Mouse (Mus musculus) heart, embryonic 14.5 days (tissue): Measurements from ENCODE around the gene Scn11a. TPM values are rescaled to one million over a fixed set of nuclear protein-coding genes. Genes with fewer than 3 reads are reported as not detected.

Experiments used
- ATAC-seq: fragments of 200-750 bp; cut with Nextera tagmentation; 2 replicates; pipeline ENCODE4 v1.8.0; 2017; ENCODE audit warnings: low read depth, moderate TSS enrichment; ENCODE audit not compliant: insufficient number of reproducible peaks, insufficient read depth, low FRiP score
- H3K27ac ChIP-seq, 2 experiments: fragments of 200-500 bp in 1 of 2; fragments of 300-500 bp in 1 of 2; sonication (generic) in 1 of 2; replicated peaks in 1 of 2; 2 replicates each; pipeline ENCODE4 v1.5.1; 2012 to 2014; ENCODE audit warnings: low read depth in 2 of 2, low read length in 2 of 2, control low read depth in 1 of 2, mild to moderate bottlenecking in 1 of 2, mixed read lengths in 1 of 2; ENCODE audit not compliant: control insufficient read depth in 1 of 2, insufficient read depth in 1 of 2
- H3K27me3 ChIP-seq: fragments of 300-500 bp; sonication (generic); 2 replicates; pipeline ENCODE4 v1.6.1; 2014; ENCODE audit warnings: mild to moderate bottlenecking, low read length, control low read depth; ENCODE audit not compliant: control insufficient read depth, insufficient read depth
- H3K36me3 ChIP-seq: fragments of 300-500 bp; sonication (generic); 2 replicates; pipeline ENCODE4 v1.6.1; 2014; ENCODE audit warnings: mild to moderate bottlenecking, control low read depth, low read length, mixed read lengths; ENCODE audit not compliant: control insufficient read depth, insufficient read depth
- H3K4me1 ChIP-seq, 2 experiments: fragments of 200-500 bp in 1 of 2; fragments of 300-500 bp in 1 of 2; sonication (generic) in 1 of 2; 2 replicates each; pipeline ENCODE4 v1.6.1; 2012 to 2014; ENCODE audit warnings: low read length in 2 of 2, control low read depth in 1 of 2, mixed read lengths in 1 of 2; ENCODE audit not compliant: control insufficient read depth in 2 of 2, insufficient read depth in 2 of 2
- H3K4me2 ChIP-seq: fragments of 300-500 bp; sonication (generic); 2 replicates; pipeline ENCODE4 v1.6.1; 2014; ENCODE audit warnings: mild to moderate bottlenecking, low read length
- H3K4me3 ChIP-seq, 2 experiments: fragments of 200-500 bp in 1 of 2; fragments of 300-500 bp in 1 of 2; sonication (generic) in 1 of 2; 2 replicates each; pipeline ENCODE4 v1.5.1; 2012 to 2014; ENCODE audit warnings: low read length in 2 of 2, mild to moderate bottlenecking in 2 of 2, control low read depth in 1 of 2, low read depth in 1 of 2, moderate library complexity in 1 of 2; ENCODE audit not compliant: control insufficient read depth in 1 of 2, insufficient read depth in 1 of 2
- H3K9ac ChIP-seq: fragments of 300-500 bp; sonication (generic); 2 replicates; pipeline ENCODE4 v1.6.1; 2014; ENCODE audit warnings: mild to moderate bottlenecking, low read length
- H3K9me3 ChIP-seq: fragments of 300-500 bp; sonication (generic); 2 replicates; pipeline ENCODE4 v1.6.1; 2016; ENCODE audit warnings: low read length, control low read depth; ENCODE audit not compliant: control insufficient read depth
- WGBS: fragments of 180-500 bp; shearing (Covaris S2); extraction: QIAGEN DNeasy Blood & Tissue Kit; methylation state at CpG from one replicate; pipeline ENCODE4 v1.1.7; 2014; 5-methylcytosine and 5-hydroxymethylcytosine counted together
- polyA plus RNA-seq: library from polyadenylated mRNA; unstranded; fragments of >200 nt; fragmentation: Nextera tagmentation; extraction: Ambion mirVana; gene quantifications from 2 replicates; pipeline ENCODE4 v1.2.1, GENCODE M21; 2014

Scn11a gene
- polyA plus RNA-seq, 1 experiment from 2014 or later, result not detected

- H3K4me3 ChIP-seq, result no peak overlapping the region
- peak overlapping the region; percentile 60 to 75; a peak in 3 of 4 replicates for H3K27ac ChIP-seq
- 54% methylated on average over 15 of the region's 15 CpGs for WGBS
- no peaks in the 10 kb centered on the region for H3K36me3 ChIP-seq
- H3K9ac ChIP-seq, result no peak overlapping the region
- no peaks in the 10 kb centered on the region for H3K27me3 ChIP-seq
- no peaks in the 10 kb centered on the region for H3K9me3 ChIP-seq
- peaks cover 16 to 18% of the 10 kb centered on the region in 2 experiments for H3K4me1 ChIP-seq
- H3K4me2 ChIP-seq, result no peak overlapping the region
- ATAC-seq, result no peak
Measured at GRCm38 (mm10) chr9:119795254-119795912, 29.9 kb downstream of the Scn11a start.

DNA sequence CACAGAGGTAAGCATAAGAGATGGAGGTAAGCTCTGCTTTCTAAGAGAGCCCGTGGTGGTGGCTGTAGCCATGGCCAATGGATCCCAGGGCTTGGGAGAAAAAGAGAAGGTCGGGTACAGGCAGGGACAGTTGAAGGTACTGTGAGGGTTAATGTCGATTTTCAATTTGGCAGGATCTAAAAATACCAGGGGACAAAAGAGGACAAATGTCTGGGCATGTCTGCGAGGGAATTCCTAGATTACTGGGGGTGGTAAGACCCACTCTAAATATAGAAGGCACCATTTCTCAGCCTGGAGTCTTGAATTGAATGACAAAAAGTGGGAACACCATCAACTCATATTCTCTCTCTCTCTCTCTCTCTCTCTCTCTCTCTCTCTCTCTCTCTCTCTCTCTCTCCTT, 30.8 kb downstream of the Scn11a start:
- Histone ChIP-seq H3K4me3 (no peak overlapping the region), H3K27ac (peak overlapping the region; percentile 60 to 75), H3K9ac (no peak overlapping the region), H3K9me3 (no peaks in the 10 kb centered on the region), H3K4me1 (peaks cover 16 to 18% of the 10 kb centered on the region in 2 experiments), H3K27me3 (no peaks in the 10 kb centered on the region), H3K4me2 (peak overlapping the region; percentile 35), H3K36me3 (no peaks in the 10 kb centered on the region)
- peak; percentile 62; the same call in 1 of the 2 replicates for ATAC-seq
- WGBS, result 28% methylated on average over 4 of the region's 4 CpGs

DNA sequence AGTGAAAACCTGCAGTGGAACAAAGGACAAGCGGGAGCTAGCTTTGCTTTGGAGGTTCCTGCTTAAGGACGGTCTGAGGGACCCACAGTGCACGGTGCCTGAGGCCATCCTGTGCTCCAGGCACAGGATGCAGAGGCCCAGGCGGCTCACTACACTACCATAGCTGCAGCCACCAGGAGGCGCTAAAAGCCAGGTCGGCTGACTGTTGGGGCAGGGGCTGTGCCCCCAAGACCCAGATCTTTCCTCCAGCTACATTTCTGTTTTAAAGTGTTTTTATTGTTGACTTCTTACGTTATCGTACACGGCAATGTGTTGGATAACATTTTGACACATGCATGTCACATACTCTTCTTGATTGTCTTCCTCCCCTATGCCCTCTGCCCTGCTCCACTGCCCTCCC, 32.8 kb downstream of the Scn11a start:
- Histone ChIP-seq H3K9ac (no peak overlapping the region), H3K4me1 (peaks cover 16 to 18% of the 10 kb centered on the region in 2 experiments), H3K27me3 (no peaks in the 10 kb centered on the region), H3K36me3 (no peaks in the 10 kb centered on the region), H3K9me3 (no peaks in the 10 kb centered on the region), H3K4me2 (no peak overlapping the region), H3K27ac (no peak overlapping the region), H3K4me3 (no peak overlapping the region)
- WGBS, result 53% methylated on average over 9 of the region's 9 CpGs
- ATAC-seq, result 0 out of 2 replicates have a peak, but pooled peaks have one; percentile 28

- Histone ChIP-seq H3K4me2 (no peak overlapping the region), H3K27ac (no peak overlapping the region), H3K4me3 (no peak overlapping the region), H3K27me3 (no peaks in the 10 kb centered on the region), H3K4me1 (no peaks in the 10 kb centered on the region), H3K36me3 (no peaks in the 10 kb centered on the region), H3K9me3 (no peaks in the 10 kb centered on the region), H3K9ac (no peak overlapping the region)
- WGBS, result 81% methylated on average over 3 of the region's 3 CpGs
- ATAC-seq, result no peak
Measured at GRCm38 (mm10) chr9:119780901-119781300, 44.4 kb downstream of the Scn11a start.

GRCm38 (mm10) chr9:119776661-119777060, 48.6 kb downstream of the Scn11a start:
- no peaks in the 10 kb centered on the region for H3K36me3 ChIP-seq
- 78% methylated on average over 7 of the region's 7 CpGs for WGBS
- H3K4me1 ChIP-seq, result no peaks in the 10 kb centered on the region
- no peak for ATAC-seq
- no peak overlapping the region for H3K27ac ChIP-seq
- H3K9me3 ChIP-seq, result no peaks in the 10 kb centered on the region
- H3K4me2 ChIP-seq, result no peak overlapping the region
- H3K9ac ChIP-seq, result no peak overlapping the region
- H3K4me3 ChIP-seq, result no peak overlapping the region
- no peaks in the 10 kb centered on the region for H3K27me3 ChIP-seq

GRCm38 (mm10) chr9:119768585-119768984, 56.7 kb downstream of the Scn11a start:
- H3K27ac ChIP-seq, result no peak overlapping the region
- H3K36me3 ChIP-seq, result no peaks in the 10 kb centered on the region
- no peak for ATAC-seq
- no peaks in the 10 kb centered on the region for H3K4me1 ChIP-seq
- H3K4me3 ChIP-seq, result no peak overlapping the region
- H3K4me2 ChIP-seq, result no peak overlapping the region
- H3K9me3 ChIP-seq, result no peaks in the 10 kb centered on the region
- 34% methylated on average over 7 of the region's 7 CpGs for WGBS
- H3K9ac ChIP-seq, result no peak overlapping the region
- H3K27me3 ChIP-seq, result no peaks in the 10 kb centered on the region

DNA sequence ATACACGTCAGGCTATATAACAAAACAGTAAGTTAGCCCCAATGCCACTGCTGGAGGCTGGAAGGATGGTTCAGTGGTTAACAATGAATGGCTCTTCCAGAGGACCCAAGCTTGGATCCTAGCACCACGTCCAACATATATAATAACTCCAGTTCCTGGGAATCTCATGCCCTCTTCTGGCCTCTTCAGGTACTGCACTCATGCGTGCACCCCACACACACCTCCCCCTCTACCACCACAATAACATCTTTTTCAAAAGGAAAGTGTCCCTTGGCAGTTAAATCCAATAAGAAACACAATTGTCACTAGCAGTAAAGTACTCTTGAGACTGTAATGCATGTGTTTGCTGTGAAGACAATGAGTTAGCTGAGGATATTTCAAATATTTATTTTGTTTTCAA, 65.0 kb downstream of the Scn11a start:
- WGBS, result 81% methylated on average over 3 of the region's 3 CpGs
- ATAC-seq, result no peak
- no peaks in the 10 kb centered on the region for H3K27me3 ChIP-seq
- no peaks in the 10 kb centered on the region for H3K4me1 ChIP-seq
- H3K36me3 ChIP-seq, result no peaks in the 10 kb centered on the region
- H3K9ac ChIP-seq, result no peak overlapping the region
- H3K4me2 ChIP-seq, result no peak overlapping the region
- H3K4me3 ChIP-seq, result no peak overlapping the region
- H3K27ac ChIP-seq, result no peak overlapping the region
- peaks cover 8% of the 10 kb centered on the region for H3K9me3 ChIP-seq

- no peak overlapping the region for H3K27ac ChIP-seq
- no peaks in the 10 kb centered on the region for H3K27me3 ChIP-seq
- no peak overlapping the region for H3K4me3 ChIP-seq
- ATAC-seq, result no peak
- WGBS, result 71% methylated on average over 1 of the region's 1 CpGs
- H3K4me1 ChIP-seq, result no peaks in the 10 kb centered on the region
- no peak overlapping the region for H3K4me2 ChIP-seq
- H3K9ac ChIP-seq, result no peak overlapping the region
- H3K36me3 ChIP-seq, result no peaks in the 10 kb centered on the region
- H3K9me3 ChIP-seq, result peaks cover 8% of the 10 kb centered on the region
Measured at GRCm38 (mm10) chr9:119759457-119759856, 65.8 kb downstream of the Scn11a start.
